Mouse (Mus musculus): ENCODE data around the gene Rhbdd1.
A peak's percentile ranks its signal among the peaks of the same experiment; 100 is the strongest.

The Rhbdd1 gene

GRCm38 (mm10) chr1:82371636-82372428 lies 55.6 kb downstream of the Rhbdd1 start:
- no peak for DNase-seq

GRCm38 (mm10) chr1:82373924-82374323 lies 57.7 kb downstream of the Rhbdd1 start:
- no peak for DNase-seq

GRCm38 (mm10) chr1:82374831-82375358 lies 58.6 kb downstream of the Rhbdd1 start:
- no peak for DNase-seq

GRCm38 (mm10) chr1:82375452-82375851 lies 59.2 kb downstream of the Rhbdd1 start:
- DNase-seq, result no peak

GRCm38 (mm10) chr1:82381946-82382345 lies 65.7 kb downstream of the Rhbdd1 start:
- DNase-seq, result no peak

- no peak for DNase-seq
Observed at GRCm38 (mm10) chr1:82384106-82384505, 67.9 kb downstream of the Rhbdd1 start.

GRCm38 (mm10) chr1:82385054-82385453 lies 68.8 kb downstream of the Rhbdd1 start:
- no peak for DNase-seq

GRCm38 (mm10) chr1:82385827-82386230 lies 69.6 kb downstream of the Rhbdd1 start:
- no peak for DNase-seq

GRCm38 (mm10) chr1:82386814-82387771 lies 70.8 kb downstream of the Rhbdd1 start:
- DNase-seq, result no peak

- no peak for DNase-seq
Observed at GRCm38 (mm10) chr1:82389371-82389770, 73.1 kb downstream of the Rhbdd1 start.

GRCm38 (mm10) chr1:82395371-82395770 lies 79.1 kb downstream of the Rhbdd1 start:
- DNase-seq, result no peak

GRCm38 (mm10) chr1:82407786-82408185 lies 91.5 kb downstream of the Rhbdd1 start:
- DNase-seq, result no peak

- no peak for DNase-seq
Observed at GRCm38 (mm10) chr1:82409271-82409670, 93.0 kb downstream of the Rhbdd1 start.

- no peak for DNase-seq
Observed at GRCm38 (mm10) chr1:82410548-82410947, 94.3 kb downstream of the Rhbdd1 start.

- no peak for DNase-seq
Observed at GRCm38 (mm10) chr1:82411521-82411920, 95.3 kb downstream of the Rhbdd1 start.

- DNase-seq, result no peak
Observed at GRCm38 (mm10) chr1:82412085-82412484, 95.8 kb downstream of the Rhbdd1 start.

- DNase-seq, result no peak
Observed at GRCm38 (mm10) chr1:82414434-82415045, 98.3 kb downstream of the Rhbdd1 start.

GRCm38 (mm10) chr1:82415641-82416040 lies 99.4 kb downstream of the Rhbdd1 start:
- no peak for DNase-seq

GRCm38 (mm10) chr1:82427729-82428128 lies 111.5 kb downstream of the Rhbdd1 start:
- no peak for DNase-seq

- no peak for DNase-seq
Observed at GRCm38 (mm10) chr1:82429061-82429460, 112.8 kb downstream of the Rhbdd1 start.

- peak; percentile 58 for DNase-seq
Observed at GRCm38 (mm10) chr1:82432919-82433648, 116.8 kb downstream of the Rhbdd1 start.

- DNase-seq, result no peak
Observed at GRCm38 (mm10) chr1:82433649-82434005, 117.4 kb downstream of the Rhbdd1 start.

Data from cerebellum, adult 11 months (tissue).